Mouse (Mus musculus) kidney, embryonic 14.5 days (tissue): ENCODE data around the gene A530064D06Rik. TPM values are rescaled to one million over a fixed set of nuclear protein-coding genes. Genes with fewer than 3 reads are reported as not detected.

Experiments
- ATAC-seq: fragments of 200-750 bp; cut with Nextera tagmentation; 2 replicates; pipeline ENCODE4 v1.8.0; 2017; ENCODE audit warnings: moderate number of reproducible peaks, mild to moderate bottlenecking, moderate TSS enrichment, moderate library complexity; ENCODE audit not compliant: low FRiP score, low TSS enrichment
- H3K27ac ChIP-seq: fragments of 300-500 bp; sonication (generic); 2 replicates; pipeline ENCODE4 v1.5.1; 2014; ENCODE audit warnings: low read depth, mild to moderate bottlenecking, low read length, moderate library complexity, mixed read lengths
- H3K27me3 ChIP-seq: fragments of 300-500 bp; sonication (generic); 2 replicates; pipeline ENCODE4 v1.6.1; 2014; ENCODE audit warnings: mild to moderate bottlenecking, low read length; ENCODE audit not compliant: control insufficient read depth, insufficient read depth
- H3K36me3 ChIP-seq: fragments of 300-500 bp; sonication (generic); 2 replicates; pipeline ENCODE4 v1.6.1; 2014; ENCODE audit warnings: low read length, mixed read lengths; ENCODE audit not compliant: control insufficient read depth, insufficient read depth
- H3K4me1 ChIP-seq: fragments of 300-500 bp; sonication (generic); 2 replicates; pipeline ENCODE4 v1.6.1; 2014; ENCODE audit warnings: low read length, mixed read lengths; ENCODE audit not compliant: control insufficient read depth, insufficient read depth
- H3K4me2 ChIP-seq: fragments of 300-500 bp; sonication (generic); replicated peaks from 2 replicates; pipeline ENCODE4 v1.6.1; 2014; ENCODE audit warnings: low read depth, mild to moderate bottlenecking, low read length
- H3K4me3 ChIP-seq: fragments of 300-500 bp; sonication (generic); 2 replicates; pipeline ENCODE4 v1.5.1; 2014; ENCODE audit warnings: mild to moderate bottlenecking, low read length
- H3K9ac ChIP-seq: fragments of 300-500 bp; sonication (generic); 2 replicates; pipeline ENCODE4 v1.6.1; 2014; ENCODE audit warnings: low read depth, mild to moderate bottlenecking, low read length, moderate library complexity
- H3K9me3 ChIP-seq: fragments of 300-500 bp; sonication (generic); 2 replicates; pipeline ENCODE4 v1.6.1; 2016; ENCODE audit warnings: low read length; ENCODE audit not compliant: control insufficient read depth
- WGBS: fragments of 180-500 bp; shearing (Covaris S2); extraction: QIAGEN DNeasy Blood & Tissue Kit; methylation state at CpG from one replicate; pipeline ENCODE4 v1.1.7; 2014; 5-methylcytosine and 5-hydroxymethylcytosine counted together
- polyA plus RNA-seq: library from polyadenylated mRNA; unstranded; fragments of >200 nt; fragmentation: Nextera tagmentation; extraction: Ambion mirVana; gene quantifications from 2 replicates; pipeline ENCODE4 v1.2.1, GENCODE M21; 2014

Gene A530064D06Rik
- polyA plus RNA-seq, 1 experiment from 2014 or later = not detected

GRCm38 (mm10) chr17:48132810-48133209 lies 34.3 kb downstream of the A530064D06Rik start:
- Histone ChIP-seq H3K4me2 (no peak overlapping the region), H3K4me3 (no peak overlapping the region), H3K27me3 (no peaks in the 10 kb centered on the region), H3K4me1 (no peaks in the 10 kb centered on the region), H3K36me3 (no peaks in the 10 kb centered on the region), H3K9me3 (no peaks in the 10 kb centered on the region), H3K9ac (no peak overlapping the region), H3K27ac (no peak overlapping the region)
- no peak for ATAC-seq
- 92% methylated on average over 2 of the region's 2 CpGs for WGBS

GRCm38 (mm10) chr17:48120456-48120855 lies 46.6 kb downstream of the A530064D06Rik start:
- H3K27ac ChIP-seq = no peak overlapping the region
- ATAC-seq = no peak
- H3K36me3 ChIP-seq = no peaks in the 10 kb centered on the region
- H3K4me2 ChIP-seq = no peak overlapping the region
- peaks cover 2% of the 10 kb centered on the region; the same call in 1 of the 2 replicates for H3K9me3 ChIP-seq
- no peak overlapping the region for H3K9ac ChIP-seq
- H3K4me3 ChIP-seq = no peak overlapping the region
- WGBS = 91% methylated on average over 20 of the region's 20 CpGs
- H3K4me1 ChIP-seq = no peaks in the 10 kb centered on the region
- no peaks in the 10 kb centered on the region for H3K27me3 ChIP-seq

DNA sequence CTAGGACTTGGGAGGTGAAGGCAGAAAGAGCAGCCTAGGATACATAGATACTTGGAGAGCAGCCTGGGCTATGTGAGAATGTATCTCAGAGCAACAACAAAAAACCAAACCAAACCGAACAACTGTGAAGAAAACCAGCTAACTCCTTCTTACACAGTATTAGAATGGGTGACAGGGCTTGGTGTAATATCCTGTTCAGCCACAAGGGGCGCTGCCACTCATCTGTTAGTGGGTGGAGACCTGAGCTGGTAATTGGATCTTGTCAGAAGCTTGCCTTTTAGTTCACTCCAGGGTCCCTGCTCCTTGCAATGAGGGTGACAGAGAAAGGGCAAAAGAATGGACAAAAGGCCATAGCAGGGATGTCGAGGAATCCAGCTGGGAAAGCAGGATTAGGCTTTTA lies 47.4 kb downstream of the A530064D06Rik start:
- Histone ChIP-seq H3K27ac (no peak overlapping the region), H3K36me3 (no peaks in the 10 kb centered on the region), H3K27me3 (no peaks in the 10 kb centered on the region), H3K4me3 (no peak overlapping the region), H3K4me2 (no peak overlapping the region), H3K9ac (no peak overlapping the region), H3K9me3 (peaks cover 2% of the 10 kb centered on the region; the same call in 1 of the 2 replicates), H3K4me1 (no peaks in the 10 kb centered on the region)
- ATAC-seq = peak; percentile 28; the same call in 1 of the 2 replicates
- 14% methylated on average over 3 of the region's 3 CpGs for WGBS

- Histone ChIP-seq H3K27me3 (no peaks in the 10 kb centered on the region), H3K36me3 (no peaks in the 10 kb centered on the region), H3K9me3 (peaks cover 7% of the 10 kb centered on the region), H3K4me1 (no peaks in the 10 kb centered on the region), H3K27ac (no peak overlapping the region), H3K4me3 (no peak overlapping the region), H3K9ac (no peak overlapping the region), H3K4me2 (no peak overlapping the region)
- WGBS = 81% methylated on average over 1 of the region's 1 CpGs
- no peak for ATAC-seq
Observed at GRCm38 (mm10) chr17:48118570-48118969, 48.5 kb downstream of the A530064D06Rik start.

DNA sequence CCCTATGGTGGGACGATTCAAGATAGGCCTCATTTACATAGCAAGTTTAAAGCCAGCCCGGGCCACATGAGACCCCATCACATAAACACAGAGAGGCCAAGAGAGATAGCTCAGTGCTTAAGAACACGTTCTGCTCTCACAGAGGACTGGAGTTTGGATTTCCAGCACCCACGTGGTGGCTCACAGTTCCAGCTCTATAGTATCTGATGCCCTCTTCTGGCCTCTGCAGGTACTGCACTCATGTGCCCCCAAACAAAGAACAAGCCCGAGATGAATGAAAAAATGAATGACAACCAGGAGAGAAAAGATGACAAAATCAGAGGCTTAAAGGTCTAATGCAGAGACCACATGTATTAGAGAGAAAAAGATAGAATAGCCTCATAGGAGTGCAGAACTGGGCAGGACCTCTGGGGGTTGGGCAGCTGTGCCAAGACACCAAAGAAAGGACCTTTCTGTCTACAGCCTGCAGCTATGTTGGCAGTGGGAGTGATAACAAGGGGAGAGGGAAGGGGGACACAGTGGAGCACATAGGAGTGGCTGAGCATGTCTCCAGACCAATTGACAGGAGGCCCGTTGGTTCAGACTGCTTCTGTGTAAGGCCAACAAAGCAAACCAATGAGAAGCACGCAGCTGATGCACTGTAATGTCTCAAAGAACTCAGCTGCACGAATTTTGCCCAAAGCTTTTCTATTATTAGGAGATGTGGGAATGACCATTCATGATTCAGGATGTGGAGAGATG lies 56.4 kb downstream of the A530064D06Rik start:
- ATAC-seq = no peak
- Histone ChIP-seq H3K4me1 (no peaks in the 10 kb centered on the region), H3K27me3 (no peaks in the 10 kb centered on the region), H3K4me2 (no peak overlapping the region), H3K4me3 (no peak overlapping the region), H3K9me3 (peaks cover 7% of the 10 kb centered on the region; the same call in 1 of the 2 replicates), H3K27ac (no peak overlapping the region), H3K36me3 (no peaks in the 10 kb centered on the region), H3K9ac (no peak overlapping the region)
- 49% methylated on average over 8 of the region's 8 CpGs for WGBS

DNA sequence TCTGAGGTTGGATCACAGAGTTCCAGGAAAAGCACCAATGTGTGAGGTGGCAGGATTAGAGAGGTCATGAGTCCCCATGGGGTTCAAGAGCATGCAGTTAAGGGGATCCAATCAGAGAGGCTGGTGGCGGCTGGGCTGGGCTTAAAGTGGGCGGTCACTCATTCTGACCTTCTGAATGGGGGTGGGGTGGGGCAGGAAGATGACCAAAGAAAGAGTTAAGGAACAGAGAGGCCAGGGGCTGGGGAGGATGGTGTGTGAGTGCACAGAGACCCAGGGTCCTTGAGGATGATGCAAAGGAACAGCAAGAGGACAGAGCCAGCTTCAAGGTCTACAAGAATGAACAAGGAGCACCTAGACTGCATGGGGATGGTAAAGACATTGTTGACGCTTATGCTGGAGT lies 58.6 kb downstream of the A530064D06Rik start:
- Histone ChIP-seq H3K4me1 (no peaks in the 10 kb centered on the region), H3K27ac (no peak overlapping the region), H3K9me3 (peaks cover 2% of the 10 kb centered on the region; the same call in 1 of the 2 replicates), H3K9ac (no peak overlapping the region), H3K4me3 (no peak overlapping the region), H3K27me3 (no peaks in the 10 kb centered on the region), H3K4me2 (no peak overlapping the region), H3K36me3 (no peaks in the 10 kb centered on the region)
- WGBS = 82% methylated on average over 3 of the region's 3 CpGs
- no peak for ATAC-seq

GRCm38 (mm10) chr17:48107862-48108261 lies 59.2 kb downstream of the A530064D06Rik start:
- H3K9me3 ChIP-seq = no peaks in the 10 kb centered on the region
- 60% methylated on average over 6 of the region's 6 CpGs for WGBS
- no peak overlapping the region for H3K27ac ChIP-seq
- H3K27me3 ChIP-seq = no peaks in the 10 kb centered on the region
- no peak overlapping the region for H3K4me3 ChIP-seq
- no peak overlapping the region for H3K9ac ChIP-seq
- no peak for ATAC-seq
- H3K36me3 ChIP-seq = no peaks in the 10 kb centered on the region
- H3K4me2 ChIP-seq = no peak overlapping the region
- no peaks in the 10 kb centered on the region for H3K4me1 ChIP-seq

DNA sequence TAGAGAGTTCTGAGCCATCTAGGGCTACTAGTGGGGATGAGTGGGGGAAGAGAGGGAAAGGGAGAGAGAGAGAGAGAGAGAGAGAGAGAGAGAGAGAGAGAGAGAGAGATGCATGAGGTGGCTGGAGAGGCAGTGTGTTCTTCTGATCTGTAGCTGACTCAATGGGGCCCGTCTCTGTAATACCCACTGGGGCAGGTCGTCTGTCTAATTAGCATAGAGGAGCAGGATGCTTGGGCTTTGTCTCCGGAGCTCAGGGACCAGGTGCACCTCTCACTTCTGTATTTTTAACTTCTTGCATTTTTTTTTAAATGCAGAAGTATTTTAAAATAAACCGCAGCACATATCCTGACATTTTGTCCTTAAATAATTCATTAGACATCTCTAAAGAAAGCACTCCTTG lies 59.7 kb downstream of the A530064D06Rik start:
- Histone ChIP-seq H3K4me3 (no peak overlapping the region), H3K4me2 (no peak overlapping the region), H3K27ac (no peak overlapping the region), H3K36me3 (no peaks in the 10 kb centered on the region), H3K9me3 (no peaks in the 10 kb centered on the region), H3K27me3 (no peaks in the 10 kb centered on the region), H3K4me1 (no peaks in the 10 kb centered on the region), H3K9ac (no peak overlapping the region)
- 59% methylated on average over 4 of the region's 4 CpGs for WGBS
- no peak for ATAC-seq
